13 mouse cellular contexts compared by ENCODE assay signal in genomic region chr2:4228510-4228909, GRCm38 (mm10).
DNase-seq lines count a peak whose midpoint lies in the region; ATAC-seq and TF ChIP-seq lines count a peak whose summit lies in the region.
"Had no signal": no experiment of that assay in that cellular context is flagged by ENCODE, and none has a peak within 500 bp of the region (broad histone marks: within the 10 kb centered on the region; RNA-seq: fewer than 3 reads in every experiment).

No protein-coding gene starts in this region.

- peaks cover 12% of the 10 kb centered on the region for H3K4me1 ChIP-seq in heart, adult 2 months (ENCODE audit: control insufficient read depth, insufficient read depth, low read length)
- peaks cover 37% of the 10 kb centered on the region for H3K4me1 ChIP-seq in heart, embryonic 12.5 days (replicated peaks)
- H3K4me1 ChIP-seq in G1E (ENCODE audit: insufficient read depth, low read depth, low read length) = no peaks in the 10 kb centered on the region
- H3K4me1 ChIP-seq in midbrain, embryonic 10.5 days = peaks cover 58% of the 10 kb centered on the region
- 0 out of 2 replicates have a peak, but pooled peaks cover 3% of the 10 kb centered on the region for H3K4me1 ChIP-seq in liver, postnatal 0 days (ENCODE audit: insufficient read depth)

- H3K36me3 ChIP-seq in heart, adult 2 months (ENCODE audit: control insufficient read depth, insufficient read depth, low read length) = peaks cover 3% of the 10 kb centered on the region; the same call in 1 of the 2 replicates
- H3K36me3 ChIP-seq in heart, embryonic 12.5 days = no peaks in the 10 kb centered on the region
- H3K36me3 ChIP-seq in G1E (replicated peaks) = no peaks in the 10 kb centered on the region
- no peaks in the 10 kb centered on the region for H3K36me3 ChIP-seq in midbrain, embryonic 10.5 days
- no peaks in the 10 kb centered on the region for H3K36me3 ChIP-seq in liver, postnatal 0 days (replicated peaks; ENCODE audit: insufficient read depth, low read length)

- ATAC-seq in heart, embryonic 12.5 days (ENCODE audit: insufficient number of reproducible peaks, low FRiP score) = no peak
- ATAC-seq in G1E (ENCODE audit: extremely low read depth, insufficient number of reproducible peaks, low FRiP score, poor library complexity, severe bottlenecking) = peak; percentile 8; the same call in 1 of the 2 replicates
- ATAC-seq in liver, postnatal 0 days = no peak
- ATAC-seq: activated CD4-positive, CD25-positive, alpha-beta regulatory T cell, adult 4 months; inflammation-experienced regulatory T-cells, adult 6 months had no signal

- no peak overlapping the region for H3K4me2 ChIP-seq in heart, embryonic 12.5 days
- no peak overlapping the region for H3K4me2 ChIP-seq in liver, postnatal 0 days (ENCODE audit: low read depth, low read length)

- no peak for TF ChIP-seq POLR2A in heart, adult 2 months (IDR thresholded peaks at IDR 0.05; ENCODE audit: insufficient read depth, low read depth, low read length)

- no peak overlapping the region for H3K27ac ChIP-seq in heart, adult 2 months
- no peak overlapping the region for H3K27ac ChIP-seq in heart, embryonic 12.5 days (ENCODE audit: poor library complexity, severe bottlenecking)
- H3K27ac ChIP-seq in midbrain, embryonic 10.5 days (replicated peaks) = peak overlapping the region; percentile 38; the same call in 1 of the 2 replicates
- no peak overlapping the region for H3K27ac ChIP-seq in liver, postnatal 0 days (ENCODE audit: low read depth)
- H3K27ac ChIP-seq: liver, embryonic 14.5 days had no signal

- intact Hi-C loops in heart, adult 2 months (cut with DNase I) = loop anchor here (10.0 kb wide), 2 partner anchors 376 to 426 kb away; partner anchors contain the start of gene Prpf18

- H3K9ac ChIP-seq in heart, adult 2 months (ENCODE audit: low read depth, low read length) = no peak overlapping the region
- no peak overlapping the region for H3K9ac ChIP-seq in heart, embryonic 12.5 days
- H3K9ac ChIP-seq in liver, postnatal 0 days (replicated peaks) = no peak overlapping the region
- H3K9ac ChIP-seq: liver, embryonic 14.5 days had no signal

- TF ChIP-seq EP300 in heart, adult 2 months (IDR thresholded peaks at IDR 0.05; ENCODE audit: insufficient read depth, low read depth, low read length) = no peak
- no peak for TF ChIP-seq EP300 in liver, postnatal 0 days (IDR thresholded peaks at IDR 0.05; ENCODE audit: low read depth)

- peak in 1 of 2 experiments; percentile 3 for DNase-seq in heart, adult 2 months
- no peak for DNase-seq in G1E (ENCODE audit: low spot score)
- DNase-seq in embryo, embryonic 11 days = peak; percentile 25
- peak; percentile 30 for DNase-seq in midbrain, embryonic 10.5 days (ENCODE audit: low spot score)
- no peak for DNase-seq in liver, postnatal 0 days
- DNase-seq in kidney, postnatal 4 days = no peak
- no peak for DNase-seq in kidney, adult 11 months
- DNase-seq: thymus, postnatal 14 days had no signal

- H3K4me3 ChIP-seq in heart, adult 2 months = no peak overlapping the region
- H3K4me3 ChIP-seq in heart, embryonic 12.5 days = no peak overlapping the region
- no peak overlapping the region for H3K4me3 ChIP-seq in G1E (ENCODE audit: low read depth, low read length)
- no peak overlapping the region for H3K4me3 ChIP-seq in midbrain, embryonic 10.5 days
- no peak overlapping the region for H3K4me3 ChIP-seq in liver, postnatal 0 days (ENCODE audit: low read depth, low read length)

- H3K9me3 ChIP-seq in heart, embryonic 12.5 days (replicated peaks) = no peaks in the 10 kb centered on the region
- no peaks in the 10 kb centered on the region for H3K9me3 ChIP-seq in G1E (replicated peaks)
- H3K9me3 ChIP-seq in midbrain, embryonic 10.5 days (replicated peaks) = no peaks in the 10 kb centered on the region; the same call in 1 of the 2 replicates
- no peaks in the 10 kb centered on the region for H3K9me3 ChIP-seq in liver, postnatal 0 days (ENCODE audit: low read length)

- peak; percentile 42 for TF ChIP-seq CTCF in heart, adult 2 months (IDR thresholded peaks at IDR 0.05)
- no peak for TF ChIP-seq CTCF in G1E (IDR thresholded peaks at IDR 0.05; ENCODE audit: low read depth, low read length)
- no peak for TF ChIP-seq CTCF in liver, postnatal 0 days (IDR thresholded peaks at IDR 0.05; ENCODE audit: low read depth)

- H3K79me2 ChIP-seq in heart, adult 2 months (replicated peaks; ENCODE audit: control insufficient read depth, insufficient read depth, low read length) = no peaks in the 10 kb centered on the region

- no peaks in the 10 kb centered on the region for H3K27me3 ChIP-seq in heart, adult 2 months (ENCODE audit: control insufficient read depth, insufficient read depth, low read length)
- no peaks in the 10 kb centered on the region for H3K27me3 ChIP-seq in heart, embryonic 12.5 days (replicated peaks)
- H3K27me3 ChIP-seq in G1E (ENCODE audit: insufficient read depth, low read length) = peaks cover 2% of the 10 kb centered on the region; the same call in 1 of the 2 replicates
- peaks cover 5% of the 10 kb centered on the region; the same call in 1 of the 2 replicates for H3K27me3 ChIP-seq in midbrain, embryonic 10.5 days (ENCODE audit: low read depth, poor library complexity, severe bottlenecking)
- H3K27me3 ChIP-seq in liver, postnatal 0 days (ENCODE audit: insufficient read depth, low read length) = no peaks in the 10 kb centered on the region
- H3K27me3 ChIP-seq: CH12.LX had no signal

- 48% methylated on average over 3 of the region's 3 CpGs for WGBS in heart, adult 2 months
- WGBS in heart, embryonic 12.5 days = 21% methylated on average over 3 of the region's 3 CpGs
- WGBS in midbrain, embryonic 10.5 days = 39% methylated on average over 3 of the region's 3 CpGs
- WGBS in liver, postnatal 0 days (ENCODE audit: insufficient replicate concordance) = 36% methylated on average over 3 of the region's 3 CpGs

Comparison
In these comparisons a context has a peak if more than half of its experiments do, and no peak if none do; other contexts are left out.
1. DNase-seq: peak in embryo, embryonic 11 days (single experiment) and midbrain, embryonic 10.5 days (single experiment); none in G1E (single experiment), liver, postnatal 0 days (single experiment), kidney, postnatal 4 days (0 of 2) and kidney, adult 11 months (single experiment).